Mouse (Mus musculus) splenic B cell, adult 2 months (primary cell): ENCODE results near the gene Ccdc153.
A peak's percentile ranks its signal among the peaks of the same experiment; 100 is the strongest.

ENCODE experiments used
- DNase-seq: peaks from one replicate; pipeline ENCODE4 v3.0.0-alpha.2; 2011; ENCODE audit warnings: low read depth, low spot score
- H3K27me3 ChIP-seq: 2 replicates; pipeline ENCODE4 v1.6.1; 2012; ENCODE audit warnings: mild to moderate bottlenecking, low read length, moderate library complexity, mixed read lengths; ENCODE audit not compliant: control insufficient read depth, poor library complexity, insufficient read depth, severe bottlenecking
- H3K36me3 ChIP-seq: 2 replicates; pipeline ENCODE4 v1.6.1; 2012; ENCODE audit warnings: mild to moderate bottlenecking, low read length, moderate library complexity, mixed read lengths; ENCODE audit not compliant: control insufficient read depth, poor library complexity, insufficient read depth, severe bottlenecking

Ccdc153 gene

DNA sequence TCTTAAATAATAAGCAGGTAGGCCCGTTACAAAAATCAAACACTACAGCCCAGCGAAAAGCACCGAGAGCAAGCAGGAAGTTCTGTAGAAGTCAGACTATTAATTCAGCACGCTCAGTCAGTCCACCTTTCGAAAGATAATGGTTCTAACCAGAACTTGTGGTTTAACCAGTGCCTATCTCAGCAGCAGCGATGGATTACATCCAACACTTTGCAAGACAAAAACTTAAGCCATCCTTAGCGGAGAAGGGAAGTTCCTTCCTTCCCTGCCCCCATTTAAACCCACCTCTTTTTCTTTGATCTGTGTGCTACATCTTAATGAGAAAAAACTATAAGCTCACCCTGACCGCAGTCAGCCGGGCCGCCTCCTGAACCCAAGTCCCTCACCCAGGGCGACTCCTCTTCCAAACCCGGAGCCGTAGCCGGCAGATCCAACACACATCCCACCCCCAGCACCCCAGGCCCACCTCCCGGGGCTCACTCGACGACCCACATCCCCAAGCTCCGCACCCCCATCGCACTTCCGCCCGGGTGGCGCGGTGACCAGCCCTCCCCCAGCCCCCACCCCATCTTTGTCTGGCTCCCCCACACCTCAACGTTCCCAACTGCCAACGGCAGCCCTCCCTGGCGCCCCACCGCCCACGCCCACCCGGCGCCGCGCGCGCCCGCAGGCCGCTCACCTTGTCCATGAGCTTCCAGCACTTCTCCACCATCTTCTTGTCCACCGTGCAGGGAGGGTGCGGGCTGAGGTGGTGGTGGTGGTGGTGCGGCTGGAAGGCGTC lies 7.3 kb upstream of the Ccdc153 start:
- H3K36me3 ChIP-seq = no peaks in the 10 kb centered on the region
- H3K27me3 ChIP-seq = no peaks in the 10 kb centered on the region
- peak; percentile 40 for DNase-seq

DNA sequence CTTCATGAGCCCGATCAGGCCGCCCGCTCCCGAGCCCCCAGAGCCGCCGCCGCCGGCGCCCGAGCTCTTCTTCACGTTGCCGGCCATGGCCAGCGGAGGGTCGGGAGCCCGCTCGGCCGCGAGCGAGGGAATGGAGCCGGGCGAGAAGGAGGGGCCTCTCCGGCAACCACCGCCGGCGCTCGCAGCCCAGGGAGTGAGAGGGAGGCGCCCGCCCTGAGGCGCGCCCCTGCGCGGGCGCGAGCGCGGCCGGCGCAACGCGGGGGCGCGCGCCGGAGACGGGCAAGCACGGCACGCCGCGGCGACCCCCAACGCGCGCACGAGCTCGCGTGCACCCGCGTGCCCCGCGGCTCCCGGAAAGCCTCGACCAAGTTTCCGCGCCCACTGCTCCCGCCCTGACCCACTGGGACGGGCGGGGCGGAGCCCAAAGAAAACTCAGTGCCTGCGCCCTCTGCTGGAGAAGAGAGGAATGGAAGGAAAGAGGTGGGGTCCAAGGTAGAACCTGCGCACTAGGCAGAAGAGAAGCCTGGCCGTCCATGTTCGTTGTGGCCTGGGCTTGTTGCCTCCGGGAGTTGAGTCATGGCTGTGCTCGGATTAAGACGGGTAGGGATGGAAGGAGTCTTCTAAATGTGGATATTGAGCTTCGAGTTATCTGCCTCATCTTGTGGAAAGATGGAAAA lies 6.5 kb upstream of the Ccdc153 start, which contains the start of gene Cbl:
Gene Cbl (minus strand): TSS at position 248 of the 677 bp plus-strand sequence.
- H3K36me3 ChIP-seq = no peaks in the 10 kb centered on the region
- peak; percentile 98 for DNase-seq

DNA sequence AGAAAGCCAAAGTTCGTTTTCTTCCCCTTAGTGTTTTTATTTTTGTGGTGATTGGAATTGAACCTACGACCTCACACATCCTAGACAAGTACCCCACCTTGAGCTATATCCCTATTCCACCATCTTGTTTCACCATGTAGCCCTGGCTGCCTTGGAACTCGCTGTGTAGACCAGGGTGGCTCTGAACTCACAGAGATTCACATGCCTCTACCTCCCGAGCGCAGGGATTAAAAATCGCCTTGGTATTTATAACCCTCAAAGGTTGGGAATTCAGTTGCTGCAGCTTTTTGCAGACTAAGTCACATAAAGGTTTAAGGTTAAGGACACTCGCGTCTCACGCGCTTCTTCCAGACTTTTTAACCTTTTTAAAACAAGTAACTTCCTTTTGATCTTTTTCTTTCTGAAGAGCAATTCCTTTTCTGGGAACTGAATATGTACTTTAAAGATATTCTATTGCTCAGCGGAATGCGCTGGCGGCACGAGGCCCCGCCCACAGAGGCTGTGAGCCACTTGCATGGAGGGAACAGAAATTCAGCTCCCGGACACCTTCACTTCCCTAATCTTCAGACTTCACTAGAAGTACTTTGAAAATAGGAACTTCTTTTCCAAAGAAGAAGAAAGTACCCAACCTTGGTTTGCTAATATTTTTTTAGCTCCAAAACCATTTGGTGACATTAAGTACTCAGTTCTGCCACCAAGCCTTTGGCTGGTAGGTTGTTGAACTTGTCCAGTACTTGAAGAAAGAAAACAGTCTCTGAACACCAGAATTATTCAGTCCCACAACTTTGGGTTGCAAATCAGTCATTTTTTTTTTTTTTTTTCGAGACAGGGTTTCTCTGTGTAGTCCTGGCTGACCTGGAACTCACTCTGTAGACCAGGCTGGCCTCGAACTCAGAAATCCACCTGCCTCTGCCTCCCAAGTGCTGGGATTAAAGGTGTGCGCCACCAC lies 5.7 kb upstream of the Ccdc153 start:
- Histone ChIP-seq H3K36me3 (no peaks in the 10 kb centered on the region), H3K27me3 (no peaks in the 10 kb centered on the region)
- DNase-seq = peak; percentile 76

More for the DNA sequence above, 6.5 kb upstream of the Ccdc153 start, which contains the start of gene Cbl:
- no peaks in the 10 kb centered on the region for H3K27me3 ChIP-seq

DNA sequence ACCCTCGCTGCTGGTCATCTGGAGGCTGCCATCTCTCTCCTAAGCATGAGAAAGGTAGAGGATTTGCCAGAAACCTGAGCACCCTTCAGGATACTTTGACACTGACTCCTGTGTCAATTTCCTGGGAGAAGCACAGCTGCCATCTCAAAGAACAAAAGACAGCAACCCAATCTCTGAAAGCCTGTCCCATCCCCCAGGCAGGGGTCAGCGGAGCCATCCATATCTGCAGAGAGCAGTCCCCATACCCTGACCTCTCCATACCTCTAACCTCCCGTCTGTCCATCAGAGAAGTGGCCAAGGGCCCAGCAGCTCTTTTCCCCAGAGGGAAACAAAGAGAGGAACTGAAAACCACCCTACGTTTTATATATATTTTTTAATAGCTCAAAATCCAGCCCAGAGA lies 3.9 kb upstream of the Ccdc153 start:
- Histone ChIP-seq H3K27me3 (no peaks in the 10 kb centered on the region), H3K36me3 (no peaks in the 10 kb centered on the region)
- no peak for DNase-seq

DNA sequence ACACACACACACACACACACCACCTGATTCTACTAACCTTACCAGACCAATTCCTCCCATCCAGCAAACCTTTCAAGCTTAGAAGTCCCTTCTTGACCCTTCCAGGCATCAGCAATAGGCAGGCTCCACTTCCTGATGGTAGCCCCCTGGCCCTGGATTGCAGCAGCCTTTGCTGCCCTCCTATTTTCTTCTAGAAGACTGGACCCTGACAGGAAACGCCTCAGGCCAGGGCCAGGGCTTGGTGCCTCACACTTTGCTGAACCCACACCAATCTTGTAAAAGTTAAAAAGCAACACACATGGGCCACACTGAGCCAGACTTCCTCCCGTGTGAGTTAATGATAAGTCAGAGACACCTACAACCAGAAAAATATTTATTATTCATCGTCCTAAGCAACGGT lies 3.3 kb upstream of the Ccdc153 start:
- H3K27me3 ChIP-seq = no peaks in the 10 kb centered on the region
- H3K36me3 ChIP-seq = no peaks in the 10 kb centered on the region
- no peak for DNase-seq

DNA sequence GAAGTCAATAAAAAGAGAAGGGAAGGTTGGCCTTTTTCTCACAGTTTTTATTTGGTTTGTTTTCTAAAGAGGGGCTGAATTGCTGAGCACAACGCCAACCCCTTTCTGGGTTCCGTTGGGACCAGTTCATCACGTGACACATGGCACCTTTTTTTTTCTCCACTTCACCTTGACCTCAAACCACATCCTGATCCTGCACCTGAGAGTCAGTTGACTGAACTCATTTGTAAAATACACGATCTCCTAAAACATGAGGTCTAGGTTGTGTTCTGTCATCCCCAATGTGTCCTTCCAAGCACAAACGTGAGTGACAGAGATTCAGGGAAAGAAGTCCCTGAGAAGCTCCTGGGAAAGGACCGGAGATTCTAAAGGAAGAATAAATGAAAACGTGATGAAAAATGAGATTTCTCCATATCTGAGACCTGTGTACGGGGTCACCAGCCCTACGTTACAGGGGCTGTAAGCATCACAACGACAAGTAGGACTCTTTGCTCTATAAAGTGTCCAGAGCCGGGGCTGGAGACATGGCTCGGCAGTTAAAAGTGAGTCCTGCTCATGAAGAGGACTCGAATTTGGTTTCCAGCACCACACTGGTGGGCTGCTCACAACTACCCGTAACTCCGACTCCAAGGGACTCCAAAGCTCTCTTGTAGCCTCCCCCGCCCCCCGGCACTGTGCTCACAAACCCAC lies 1.8 kb upstream of the Ccdc153 start:
- Histone ChIP-seq H3K27me3 (no peaks in the 10 kb centered on the region), H3K36me3 (no peaks in the 10 kb centered on the region)
- peak; percentile 73 for DNase-seq

DNA sequence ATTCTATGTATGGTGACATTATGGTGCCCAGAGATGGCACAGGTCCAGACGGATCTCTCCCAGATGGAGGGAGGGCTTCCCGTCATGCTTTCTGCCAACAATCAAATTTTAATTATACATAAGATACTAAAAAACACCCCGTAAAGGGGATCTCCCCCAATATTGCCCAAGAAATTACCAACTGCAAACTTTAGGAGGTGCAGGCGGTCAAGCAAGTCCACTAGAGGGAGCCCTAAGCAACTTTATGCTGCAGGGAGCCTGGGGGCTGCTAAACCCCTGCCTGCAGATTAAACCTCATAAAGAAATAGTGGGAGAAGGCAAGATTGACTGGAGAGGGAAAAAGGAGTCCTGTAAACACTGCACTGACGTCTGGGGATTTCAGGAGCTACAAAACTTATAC lies 1.0 kb upstream of the Ccdc153 start:
- no peaks in the 10 kb centered on the region for H3K27me3 ChIP-seq
- peak; percentile 79 for DNase-seq
- no peaks in the 10 kb centered on the region for H3K36me3 ChIP-seq

DNA sequence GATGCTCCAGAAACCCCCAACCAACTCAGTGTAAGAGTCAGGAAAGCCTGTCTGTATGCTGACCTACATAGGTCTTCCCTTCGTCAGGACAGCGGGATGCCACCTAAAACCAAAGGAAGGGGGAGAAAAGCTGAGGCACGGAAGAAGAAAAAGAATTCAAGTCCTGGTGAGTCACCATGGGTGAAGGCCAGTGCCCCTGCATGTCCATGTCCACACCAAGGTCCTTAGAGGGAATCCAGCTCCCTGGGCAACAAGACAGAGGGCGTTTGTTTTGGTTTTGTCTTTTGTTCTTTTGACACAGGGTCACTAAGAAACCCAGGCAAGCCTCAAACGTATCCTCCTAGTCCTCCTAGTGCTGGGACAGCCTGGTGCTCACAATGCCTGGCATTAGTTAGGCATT lies 435 bp downstream of the Ccdc153 start:
- no peak for DNase-seq
- Histone ChIP-seq H3K36me3 (no peaks in the 10 kb centered on the region), H3K27me3 (no peaks in the 10 kb centered on the region)

DNA sequence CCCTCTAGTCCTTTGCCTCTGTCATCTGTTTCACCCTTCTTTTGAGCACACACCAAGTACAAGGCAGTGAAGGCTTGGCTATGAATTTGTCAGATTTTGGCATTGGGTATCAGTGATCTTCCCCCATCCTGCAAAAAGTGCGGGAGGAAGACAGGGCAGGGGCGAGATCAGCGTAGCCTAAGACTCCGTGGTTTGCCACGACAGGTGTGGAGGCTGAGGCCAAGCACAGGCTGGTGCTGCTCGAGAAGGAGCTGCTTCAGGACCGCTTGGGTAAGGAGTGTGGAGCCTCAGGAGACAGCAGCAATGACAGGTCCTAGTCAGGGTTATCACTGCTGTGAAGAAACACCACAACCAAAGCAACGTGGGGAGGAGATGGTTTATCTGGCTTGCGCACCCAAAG lies 942 bp downstream of the Ccdc153 start:
- H3K36me3 ChIP-seq = no peaks in the 10 kb centered on the region
- H3K27me3 ChIP-seq = no peaks in the 10 kb centered on the region
- DNase-seq = no peak

DNA sequence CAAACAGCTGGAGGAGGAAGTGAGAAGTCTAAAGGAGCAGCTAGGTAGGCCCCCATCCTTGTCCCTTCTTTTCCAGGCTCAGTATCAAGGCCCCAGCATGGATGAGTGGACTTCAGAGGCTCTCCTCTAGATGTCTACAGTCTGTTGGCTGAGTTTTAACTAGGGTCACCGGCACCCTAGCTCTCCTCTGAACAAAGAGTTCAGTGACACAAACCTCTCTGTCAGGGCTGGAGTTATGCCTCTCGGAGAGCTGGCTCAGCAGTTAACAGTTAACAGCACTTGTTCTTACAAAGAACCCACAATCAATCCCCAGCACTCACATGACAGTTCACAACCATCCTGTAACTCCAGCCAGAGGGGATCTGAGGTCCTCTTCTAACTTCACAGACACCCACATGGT lies 3.1 kb downstream of the Ccdc153 start:
- Histone ChIP-seq H3K36me3 (no peaks in the 10 kb centered on the region), H3K27me3 (no peaks in the 10 kb centered on the region)
- no peak for DNase-seq

DNA sequence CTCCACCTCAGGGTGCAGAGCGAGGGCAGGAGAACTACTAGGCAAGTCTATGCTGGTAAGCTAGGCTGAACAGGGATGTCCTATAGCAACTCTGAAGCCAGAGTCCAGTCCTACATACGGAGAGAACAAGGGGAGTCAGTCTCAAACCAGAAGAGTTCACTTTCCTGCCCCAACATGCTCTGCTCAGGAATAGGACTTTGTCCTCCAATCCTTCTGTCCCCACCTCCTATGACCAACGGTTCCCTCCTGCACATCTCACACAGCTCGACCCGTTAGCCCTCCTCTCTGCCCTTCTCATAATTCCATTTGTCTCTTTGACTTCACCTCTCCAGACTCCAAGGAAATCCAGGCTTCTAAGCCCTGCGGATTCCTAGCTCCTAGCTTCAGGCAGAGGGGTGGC lies 7.4 kb downstream of the Ccdc153 start:
- no peaks in the 10 kb centered on the region for H3K27me3 ChIP-seq
- no peak for DNase-seq
- H3K36me3 ChIP-seq = no peaks in the 10 kb centered on the region

DNA sequence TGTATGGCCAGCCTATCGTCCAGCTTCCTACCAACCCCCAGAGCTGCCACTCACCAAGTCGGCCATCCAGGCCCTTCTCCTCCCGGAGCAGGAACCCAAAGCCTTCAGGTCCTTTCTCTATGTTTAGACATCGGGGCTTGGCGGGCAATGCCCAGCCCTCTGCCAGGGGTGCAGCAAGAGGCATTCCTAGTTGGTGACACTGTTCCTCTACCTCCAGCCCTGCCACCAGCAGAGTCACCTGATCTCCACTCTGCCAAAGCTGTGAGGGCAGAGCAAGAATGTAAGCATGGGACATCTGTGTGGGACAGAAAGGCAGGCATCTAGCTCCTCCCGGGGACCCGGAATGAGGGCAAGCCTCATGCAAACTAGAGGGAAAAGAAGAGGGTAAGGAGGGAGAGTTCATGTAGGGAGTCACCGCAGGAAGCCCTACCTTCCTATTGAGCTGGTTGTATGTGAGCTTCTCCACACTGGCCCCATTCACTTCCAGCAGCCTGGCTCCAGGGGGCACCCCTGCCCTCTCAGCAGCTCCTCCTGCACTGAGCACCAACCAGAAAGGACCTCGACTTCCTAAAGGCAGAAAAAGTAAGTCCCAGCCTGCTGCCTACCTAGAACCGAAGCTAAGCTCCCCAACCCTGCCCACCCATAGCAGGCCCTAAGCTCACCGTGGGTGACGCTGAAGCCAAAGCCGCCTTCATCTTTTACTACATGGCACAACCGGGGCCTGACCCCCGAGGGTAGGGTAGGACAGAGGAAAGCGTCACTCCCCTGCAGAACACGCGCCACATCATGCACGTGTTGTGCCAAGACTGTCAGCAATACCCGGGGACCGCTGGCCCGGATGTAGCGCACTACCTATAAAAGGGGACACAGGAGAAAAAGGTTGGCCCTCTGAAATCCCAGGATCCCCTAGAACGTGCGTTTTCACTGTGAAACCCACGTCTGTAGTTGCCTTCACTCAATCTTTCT lies 9.0 kb downstream of the Ccdc153 start:
- Histone ChIP-seq H3K36me3 (no peaks in the 10 kb centered on the region), H3K27me3 (no peaks in the 10 kb centered on the region)
- DNase-seq = peak; percentile 62

DNA sequence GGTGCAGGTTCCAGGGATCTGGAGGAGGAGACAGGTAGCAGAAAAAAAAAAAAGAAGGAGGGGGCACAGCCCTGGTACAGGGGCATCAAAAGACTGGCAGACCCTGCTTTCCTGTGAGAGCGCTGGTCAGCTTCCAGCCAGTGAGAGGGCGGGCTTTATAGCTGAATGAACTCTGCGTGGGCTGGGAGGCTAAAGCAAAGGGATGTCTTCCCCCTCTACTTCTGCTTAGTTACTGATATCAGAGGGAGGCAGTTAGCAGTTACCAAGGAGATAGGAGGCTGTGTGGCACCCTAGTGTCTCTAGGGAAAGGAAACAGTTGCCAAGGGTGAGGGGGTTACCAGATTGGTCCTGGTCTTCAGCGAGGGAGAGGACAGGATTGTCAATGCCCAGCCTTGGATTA lies 10.0 kb downstream of the Ccdc153 start:
- H3K36me3 ChIP-seq = no peaks in the 10 kb centered on the region
- DNase-seq = no peak
- H3K27me3 ChIP-seq = no peaks in the 10 kb centered on the region
